Mouse (Mus musculus) neural tube, embryonic 13.5 days (tissue): ENCODE measurements at regions not wholly inside any gene's neighbourhood (a gene's known extent, or its start where the extent isn't known, plus 50 kb on each side); places are given as distances from the start of the nearest gene placed in this dataset.
A peak's percentile ranks its signal among the peaks of the same experiment; 100 is the strongest.

Experiments used
- ATAC-seq: fragments of 200-750 bp; cut with Nextera tagmentation; 2 replicates; pipeline ENCODE4 v1.8.0; 2017; ENCODE audit warnings: low read depth, mild to moderate bottlenecking, moderate TSS enrichment, moderate library complexity
- H3K27ac ChIP-seq: fragments of 300-500 bp; sonication (generic); replicated peaks from 2 replicates; pipeline ENCODE4 v1.5.1; 2015; ENCODE audit warnings: moderate library complexity, mild to moderate bottlenecking, inconsistent platforms
- H3K27me3 ChIP-seq: fragments of 300-500 bp; sonication (generic); 2 replicates; pipeline ENCODE4 v1.6.1; 2015; ENCODE audit warnings: mild to moderate bottlenecking, inconsistent platforms
- H3K36me3 ChIP-seq: fragments of 300-500 bp; sonication (generic); 2 replicates; pipeline ENCODE4 v1.6.1; 2015; ENCODE audit warnings: mild to moderate bottlenecking, inconsistent platforms
- H3K4me1 ChIP-seq: fragments of 300-500 bp; sonication (generic); replicated peaks from 2 replicates; pipeline ENCODE4 v1.6.1; 2015; ENCODE audit warnings: inconsistent platforms
- H3K4me2 ChIP-seq: fragments of 300-500 bp; sonication (generic); 2 replicates; pipeline ENCODE4 v1.6.1; 2015; ENCODE audit warnings: inconsistent platforms, mild to moderate bottlenecking, moderate library complexity
- H3K4me3 ChIP-seq: fragments of 300-500 bp; sonication (generic); 2 replicates; pipeline ENCODE4 v1.5.1; 2015; ENCODE audit warnings: mild to moderate bottlenecking, inconsistent platforms
- H3K9ac ChIP-seq: fragments of 300-500 bp; sonication (generic); 2 replicates; pipeline ENCODE4 v1.6.1; 2015; ENCODE audit warnings: moderate library complexity, mild to moderate bottlenecking, inconsistent platforms
- H3K9me3 ChIP-seq: fragments of 300-500 bp; sonication (generic); 2 replicates; pipeline ENCODE4 v1.6.1; 2016; ENCODE audit warnings: inconsistent platforms
- WGBS: fragments of 180-500 bp; shearing (Covaris S2); methylation state at CpG from one replicate; pipeline ENCODE4 v1.1.7; 2015; 5-methylcytosine and 5-hydroxymethylcytosine counted together

DNA sequence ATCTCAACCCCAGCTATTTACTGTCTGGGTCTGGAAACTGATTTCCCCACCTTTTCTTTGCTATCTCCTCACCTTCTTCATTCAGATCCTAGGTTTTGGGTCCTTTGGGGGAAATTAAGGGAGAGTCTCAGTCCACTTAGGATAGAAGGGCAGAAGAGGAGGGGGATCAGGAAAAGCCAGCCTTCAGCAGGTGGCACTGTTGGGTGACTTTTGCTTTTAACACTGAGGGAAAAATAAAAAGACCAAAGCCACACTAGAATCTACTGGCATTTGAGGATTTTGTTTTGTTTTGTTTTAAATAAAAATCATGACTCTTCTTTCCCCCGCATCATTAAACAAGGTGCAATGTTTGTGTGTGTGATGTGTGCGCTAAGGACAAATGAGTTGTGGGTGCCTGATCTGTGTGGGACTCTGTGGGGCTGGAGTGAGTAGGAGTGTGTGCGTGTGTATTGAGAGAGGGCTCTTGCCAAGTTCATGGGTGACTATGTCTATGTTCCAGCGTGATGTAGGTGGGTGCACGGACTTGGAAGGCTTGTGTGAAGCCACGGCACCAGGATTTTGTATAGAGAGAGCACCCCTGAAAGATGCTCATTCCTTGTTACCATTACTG lies 159.4 kb downstream of the Rps24 start:
- Histone ChIP-seq H3K4me2 (no peak overlapping the region), H3K4me1 (peaks cover 65% of the 10 kb centered on the region), H3K4me3 (no peak overlapping the region), H3K36me3 (no peaks in the 10 kb centered on the region), H3K27ac (peak overlapping the region; percentile 10; the same call in 1 of the 2 replicates), H3K9me3 (no peaks in the 10 kb centered on the region), H3K9ac (no peak overlapping the region), H3K27me3 (no peaks in the 10 kb centered on the region)
- no peak for ATAC-seq
- WGBS, result 89% methylated on average over 6 of the region's 6 CpGs

DNA sequence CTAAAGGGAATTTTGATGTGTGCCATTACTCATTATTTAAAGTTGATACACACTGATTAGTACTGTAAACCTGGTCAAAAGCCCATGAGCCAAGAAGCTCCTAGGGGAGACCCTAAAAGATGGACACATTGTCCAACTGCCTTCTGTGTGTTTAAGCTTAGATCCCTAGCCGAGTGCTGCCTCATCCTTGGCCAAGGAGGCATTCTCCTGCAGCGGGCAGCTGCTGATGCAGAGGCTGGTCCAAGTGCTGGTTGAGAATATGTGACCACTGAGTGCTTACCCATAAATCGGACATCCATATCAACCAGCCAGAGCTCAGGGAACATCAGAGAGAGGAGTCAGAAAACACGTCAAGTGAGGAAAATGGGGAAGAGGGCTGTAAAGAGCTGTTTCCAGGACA lies 160.8 kb downstream of the Rps24 start:
- peaks cover 52% of the 10 kb centered on the region for H3K4me1 ChIP-seq
- WGBS, result 89% methylated on average over 4 of the region's 4 CpGs

DNA sequence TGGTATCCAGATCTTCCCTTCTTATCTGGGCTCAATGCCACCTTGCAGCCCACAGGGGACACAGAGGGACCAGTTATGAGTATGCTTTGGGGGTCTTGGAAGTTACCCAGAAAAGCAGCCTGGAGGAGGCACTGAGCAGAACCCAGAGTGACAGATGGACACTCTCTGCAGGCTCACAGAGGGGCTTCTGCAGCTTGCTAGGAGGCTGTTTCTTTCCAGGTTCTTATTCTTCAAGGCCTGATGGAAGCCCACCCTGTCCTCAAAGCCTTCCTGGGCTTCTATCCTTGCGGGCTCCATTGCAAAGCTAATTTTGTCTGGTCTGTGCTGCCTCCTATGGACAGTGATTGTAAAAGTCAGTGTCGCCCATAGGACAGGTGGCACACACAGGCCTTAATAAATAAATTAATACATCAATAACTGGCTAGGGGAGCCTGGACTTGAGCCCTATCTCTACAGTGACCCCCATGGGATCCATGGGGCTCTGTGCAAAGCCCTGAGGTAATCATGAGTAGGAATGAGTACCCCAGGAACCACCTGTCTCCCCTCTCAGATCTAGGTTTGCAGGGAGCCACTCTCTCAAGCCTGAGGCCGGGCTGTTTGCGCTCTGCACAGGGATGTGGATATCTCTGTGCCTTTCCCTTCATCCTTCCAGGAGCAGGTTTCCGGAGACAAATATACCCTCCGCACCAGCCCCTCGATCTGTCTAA lies 163.4 kb downstream of the Rps24 start:
- Histone ChIP-seq H3K9me3 (no peaks in the 10 kb centered on the region), H3K27me3 (no peaks in the 10 kb centered on the region), H3K4me2 (no peak overlapping the region), H3K9ac (peak overlapping the region; percentile 54), H3K36me3 (no peaks in the 10 kb centered on the region), H3K27ac (peak overlapping the region; percentile 88), H3K4me3 (no peak overlapping the region), H3K4me1 (peaks cover 30% of the 10 kb centered on the region)
- 43% methylated on average over 7 of the region's 7 CpGs for WGBS
- ATAC-seq, result peak; percentile 61; the same call in 1 of the 2 replicates

More for the DNA sequence above, 160.8 kb downstream of the Rps24 start:
- no peaks in the 10 kb centered on the region for H3K36me3 ChIP-seq
- no peak overlapping the region for H3K9ac ChIP-seq
- no peaks in the 10 kb centered on the region for H3K9me3 ChIP-seq
- ATAC-seq, result no peak
- no peak overlapping the region for H3K27ac ChIP-seq
- H3K4me3 ChIP-seq, result no peak overlapping the region
- no peak overlapping the region for H3K4me2 ChIP-seq
- no peaks in the 10 kb centered on the region for H3K27me3 ChIP-seq

DNA sequence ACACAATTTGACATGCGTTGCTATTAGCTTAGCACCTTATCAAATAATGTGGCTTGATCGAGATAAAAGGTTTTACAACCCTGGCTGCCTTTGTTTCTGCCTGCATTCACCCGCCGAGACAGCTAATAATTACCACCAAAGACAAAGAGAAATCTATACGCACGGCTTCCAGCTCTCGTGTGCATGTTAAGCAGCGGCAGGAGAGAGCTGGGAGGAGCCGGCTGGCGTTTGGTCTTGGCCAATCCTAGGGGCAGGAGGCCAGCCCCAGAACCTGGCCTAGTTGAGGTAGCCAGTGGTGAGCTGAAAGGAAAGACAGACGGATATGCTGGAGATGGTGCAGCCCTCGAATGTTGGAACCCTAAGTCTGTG lies 164.0 kb downstream of the Rps24 start:
- ATAC-seq, result peak; percentile 32; the same call in 1 of the 2 replicates
- 25% methylated on average over 12 of the region's 12 CpGs for WGBS
- H3K36me3 ChIP-seq, result no peaks in the 10 kb centered on the region
- H3K9ac ChIP-seq, result peak overlapping the region; percentile 54
- H3K27me3 ChIP-seq, result no peaks in the 10 kb centered on the region
- no peaks in the 10 kb centered on the region for H3K9me3 ChIP-seq
- H3K4me1 ChIP-seq, result peaks cover 35% of the 10 kb centered on the region
- H3K27ac ChIP-seq, result peak overlapping the region; percentile 88
- no peak overlapping the region for H3K4me3 ChIP-seq
- no peak overlapping the region for H3K4me2 ChIP-seq

DNA sequence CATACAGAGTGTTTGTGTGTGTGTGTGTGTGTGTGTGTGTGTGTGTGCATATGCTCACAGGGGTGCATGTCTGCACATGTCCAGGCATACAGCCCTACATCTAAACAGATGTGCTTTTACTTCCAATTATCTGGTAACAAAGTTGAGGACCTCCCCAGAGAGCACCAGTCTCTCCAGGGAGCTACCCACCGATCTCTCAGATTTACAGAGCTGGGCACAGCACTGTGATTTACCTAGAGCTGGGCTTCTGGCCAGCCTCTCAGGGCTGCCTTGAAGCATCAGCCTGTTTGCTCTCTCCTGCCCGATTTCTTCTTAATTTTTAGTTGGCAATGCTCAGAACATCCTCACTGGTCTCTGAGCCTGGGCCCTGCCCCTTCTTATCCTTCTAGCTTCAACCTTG lies 165.7 kb downstream of the Rps24 start:
- no peak overlapping the region for H3K27ac ChIP-seq
- H3K9me3 ChIP-seq, result no peaks in the 10 kb centered on the region
- ATAC-seq, result no peak
- 44% methylated on average over 2 of the region's 2 CpGs for whole genome bisulfite sequencing
- H3K9ac ChIP-seq, result no peak overlapping the region
- H3K4me1 ChIP-seq, result peaks cover 30% of the 10 kb centered on the region
- H3K36me3 ChIP-seq, result no peaks in the 10 kb centered on the region
- no peak overlapping the region for H3K4me3 ChIP-seq
- H3K4me2 ChIP-seq, result no peak overlapping the region
- no peaks in the 10 kb centered on the region for H3K27me3 ChIP-seq

- H3K36me3 ChIP-seq, result no peaks in the 10 kb centered on the region
- ATAC-seq, result peak; percentile 51; the same call in 1 of the 2 replicates
- no peak overlapping the region for H3K9ac ChIP-seq
- H3K9me3 ChIP-seq, result no peaks in the 10 kb centered on the region
- H3K27ac ChIP-seq, result no peak overlapping the region
- 53% methylated on average over 9 of the region's 9 CpGs for whole genome bisulfite sequencing
- no peaks in the 10 kb centered on the region for H3K27me3 ChIP-seq
- peaks cover 16% of the 10 kb centered on the region for H3K4me1 ChIP-seq
- H3K4me2 ChIP-seq, result no peak overlapping the region
- H3K4me3 ChIP-seq, result no peak overlapping the region
Observed at GRCm38 (mm10) chr14:24655580-24655979, 168.7 kb downstream of the Rps24 start.

DNA sequence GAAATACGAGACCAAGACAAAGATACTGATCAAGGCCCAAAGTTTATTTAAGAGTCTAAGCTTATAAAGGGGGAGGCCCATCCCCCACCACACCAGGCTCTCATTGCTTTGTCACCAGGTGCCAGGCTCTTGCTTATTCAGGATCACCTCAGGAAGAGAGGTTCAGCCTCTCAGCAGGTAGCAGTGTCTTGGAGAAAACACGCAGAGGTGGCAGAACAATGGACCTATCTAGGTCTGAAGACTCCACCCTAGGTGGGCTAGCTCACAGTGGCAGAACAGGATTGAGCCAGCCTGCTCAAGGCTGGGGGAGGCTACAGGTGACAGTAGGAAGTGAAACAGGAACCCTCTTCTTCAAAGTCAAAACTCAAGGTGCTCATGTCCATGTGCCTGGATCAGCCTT lies 174.9 kb downstream of the Rps24 start:
- Histone ChIP-seq H3K9ac (no peak overlapping the region), H3K27ac (no peak overlapping the region), H3K27me3 (no peaks in the 10 kb centered on the region), H3K4me1 (no peaks in the 10 kb centered on the region), H3K4me2 (no peak overlapping the region), H3K9me3 (no peaks in the 10 kb centered on the region), H3K36me3 (no peaks in the 10 kb centered on the region), H3K4me3 (no peak overlapping the region)
- WGBS, result 79% methylated on average over 2 of the region's 2 CpGs
- no peak for ATAC-seq

- H3K9ac ChIP-seq, result no peak overlapping the region
- H3K27me3 ChIP-seq, result no peaks in the 10 kb centered on the region
- no peaks in the 10 kb centered on the region for H3K9me3 ChIP-seq
- H3K4me2 ChIP-seq, result no peak overlapping the region
- ATAC-seq, result no peak
- WGBS, result 63% methylated on average over 4 of the region's 4 CpGs
- peak overlapping the region; percentile 52; the same call in 1 of the 2 replicates for H3K27ac ChIP-seq
- no peak overlapping the region for H3K4me3 ChIP-seq
- no peaks in the 10 kb centered on the region for H3K4me1 ChIP-seq
- H3K36me3 ChIP-seq, result no peaks in the 10 kb centered on the region
Observed at GRCm38 (mm10) chr14:24665210-24665609, 178.3 kb downstream of the Rps24 start.
